Mouse (Mus musculus): ENCODE measurements around the gene Hnrnpdl.

DNA sequence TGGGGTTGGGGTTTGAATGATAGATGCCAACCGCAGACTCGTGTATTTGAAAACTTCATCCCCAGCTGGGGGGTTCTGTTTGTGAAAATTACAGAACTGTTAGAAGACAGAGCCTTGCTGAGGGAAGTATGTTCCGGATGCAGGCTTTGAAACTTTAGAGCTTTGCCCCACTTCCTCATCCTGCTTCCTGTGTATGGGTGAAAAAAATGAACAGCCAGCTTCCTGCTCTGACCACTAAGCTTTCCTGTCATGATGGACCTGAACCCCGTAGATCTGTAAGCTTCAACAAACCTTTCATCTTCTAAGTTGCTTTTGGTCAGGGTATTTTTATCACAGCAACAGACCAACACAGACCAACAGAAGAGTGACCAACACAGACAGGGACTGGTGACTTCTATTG, 42.5 kb upstream of the Hnrnpdl start:
- TF ChIP-seq CTCF (IDR thresholded peaks at IDR 0.05; ENCODE audit: low read depth, low read length): no peak
- no peak for TF ChIP-seq POLR2A (IDR thresholded peaks at IDR 0.05; ENCODE audit: extremely low read depth, insufficient read depth, low read length)
